Mouse (Mus musculus) midbrain, postnatal 0 days (tissue): Measurements from ENCODE around the gene Olfr544. TPM values are rescaled to one million over a fixed set of nuclear protein-coding genes. Genes with fewer than 3 reads are reported as not detected.
A peak's percentile ranks its signal among the peaks of the same experiment; 100 is the strongest.

Source experiments
- ATAC-seq: fragments of 200-750 bp; cut with Nextera tagmentation; 2 replicates; pipeline ENCODE4 v1.8.0; 2017; ENCODE audit warnings: moderate number of reproducible peaks, mild to moderate bottlenecking, moderate TSS enrichment, moderate library complexity; ENCODE audit not compliant: low FRiP score
- DNase-seq: peaks from one replicate; pipeline ENCODE4 v3.0.0-alpha.2; 2015; ENCODE audit warnings: low spot score
- H3K27ac ChIP-seq: fragments of 300-500 bp; sonication (generic); 2 replicates; pipeline ENCODE4 v1.5.1; 2014; ENCODE audit warnings: low read depth, mild to moderate bottlenecking, low read length, mixed read lengths
- H3K27me3 ChIP-seq: fragments of 300-500 bp; sonication (generic); 2 replicates; pipeline ENCODE4 v1.6.1; 2014; ENCODE audit warnings: low read length, control low read depth, mixed read lengths; ENCODE audit not compliant: insufficient read depth
- H3K36me3 ChIP-seq: fragments of 300-500 bp; sonication (generic); 2 replicates; pipeline ENCODE4 v1.6.1; 2014; ENCODE audit warnings: low read length, control low read depth, mixed read lengths; ENCODE audit not compliant: insufficient read depth
- H3K4me1 ChIP-seq: fragments of 300-500 bp; sonication (generic); 2 replicates; pipeline ENCODE4 v1.6.1; 2014; ENCODE audit warnings: mild to moderate bottlenecking, control low read depth, antibody characterized with exemption, low read length, mixed read lengths; ENCODE audit not compliant: insufficient read depth
- H3K4me2 ChIP-seq: fragments of 300-500 bp; sonication (generic); 2 replicates; pipeline ENCODE4 v1.6.1; 2014; ENCODE audit warnings: low read depth, mild to moderate bottlenecking, low read length, mixed read lengths; ENCODE audit not compliant: poor library complexity, severe bottlenecking
- H3K4me3 ChIP-seq: fragments of 300-500 bp; sonication (generic); 2 replicates; pipeline ENCODE4 v1.5.1; 2014; ENCODE audit warnings: low read depth, mild to moderate bottlenecking, low read length, moderate library complexity
- H3K9ac ChIP-seq: fragments of 300-500 bp; sonication (generic); replicated peaks from 2 replicates; pipeline ENCODE4 v1.6.1; 2014; ENCODE audit warnings: mild to moderate bottlenecking, low read length, moderate library complexity, mixed read lengths; ENCODE audit not compliant: poor library complexity, severe bottlenecking
- H3K9me3 ChIP-seq: fragments of 300-500 bp; sonication (generic); 2 replicates; pipeline ENCODE4 v1.6.1; 2016; ENCODE audit warnings: low read length, control low read depth
- CTCF ChIP-seq: IDR thresholded peaks from 2 replicates; pipeline ENCODE4 v1.5.1; 2016; ENCODE audit warnings: antibody characterized with exemption, mild to moderate bottlenecking
- WGBS: fragments of 180-500 bp; shearing (Covaris S2); extraction: QIAGEN DNeasy Blood & Tissue Kit; methylation state at CpG from one replicate; pipeline ENCODE4 v1.1.7; 2014; 5-methylcytosine and 5-hydroxymethylcytosine counted together
- polyA plus RNA-seq: library from polyadenylated mRNA; unstranded; fragments of >200 nt; fragmentation: Nextera tagmentation; extraction: Ambion mirVana; gene quantifications from 2 replicates; pipeline ENCODE4 v1.2.1, GENCODE M21; 2015
- total RNA-seq: library from RNA; depleted of rRNA; stranded (reverse); fragments of >200 nt; gene quantifications from 2 replicates; pipeline ENCODE4 v1.2.3, GENCODE M21; 2014; rRNA removed

Olfr544 gene
- total and polyA plus RNA-seq, 2 experiments from 2014 or later: 0.12 TPM; not detected in 1

DNA sequence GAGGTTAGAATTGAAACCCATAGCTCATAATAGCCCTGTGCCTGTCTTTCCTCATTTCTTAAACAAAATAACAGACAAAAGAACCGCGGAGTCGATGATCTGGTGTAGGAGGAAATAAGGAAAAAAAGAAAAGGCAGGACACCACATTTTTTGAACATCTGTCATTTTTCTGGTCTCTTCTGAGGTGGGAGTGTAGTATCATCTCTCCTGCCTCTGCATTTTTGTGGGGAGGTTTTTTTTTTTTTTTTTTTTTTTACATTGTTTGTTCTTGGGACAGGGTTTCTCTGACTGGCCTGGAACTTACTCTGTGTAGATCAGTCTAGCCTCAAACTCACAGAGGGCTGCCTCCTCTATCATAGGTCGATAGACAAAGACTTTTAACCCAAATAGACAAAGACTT is 45.7 kb downstream of the Olfr544 start:
- no peak for DNase-seq
- WGBS: 0% methylated on average over 4 of the region's 4 CpGs
- TF ChIP-seq CTCF: no peak
- Histone ChIP-seq H3K4me1 (no peaks in the 10 kb centered on the region), H3K36me3 (0 out of 2 replicates have a peak, but pooled peaks cover 3% of the 10 kb centered on the region), H3K9ac (peak overlapping the region; percentile 62), H3K9me3 (no peaks in the 10 kb centered on the region), H3K27ac (no peak overlapping the region), H3K4me2 (peak overlapping the region; percentile 78), H3K4me3 (peak overlapping the region; percentile 73), H3K27me3 (no peaks in the 10 kb centered on the region)
- no peak for ATAC-seq

GRCm38 (mm10) chr7:102441657-102442391 is 46.3 kb downstream of the Olfr544 start, which contains the start of gene Rrm1:
Rrm1 (plus strand) TSS chr7:102441695.
- no peaks in the 10 kb centered on the region for H3K4me1 ChIP-seq
- ATAC-seq (peak; percentile 100), DNase-seq (peak; percentile 99)
- peak within 1 kb of the TSS; percentile 38; the same call in 1 of the 2 replicates for H3K27ac ChIP-seq
- H3K9ac ChIP-seq: peak within 1 kb of the TSS; percentile 62
- H3K27me3 ChIP-seq: no peaks in the 10 kb centered on the region
- H3K9me3 ChIP-seq: no peaks in the 10 kb centered on the region
- 0 out of 2 replicates have a peak, but pooled peaks cover 3% of the 10 kb centered on the region for H3K36me3 ChIP-seq
- no peak for TF ChIP-seq CTCF
- peak within 1 kb of the TSS; percentile 78 for H3K4me2 ChIP-seq
- peak within 1 kb of the TSS; percentile 73 for H3K4me3 ChIP-seq
- under 1% methylated on average over 53 of the region's 56 CpGs for WGBS

- DNase-seq: no peak
- Histone ChIP-seq H3K9ac (0 out of 2 replicates have a peak overlapping the region, but pooled peaks have one; percentile 8), H3K9me3 (no peaks in the 10 kb centered on the region), H3K4me3 (peak overlapping the region; percentile 73), H3K4me2 (peak overlapping the region; percentile 32), H3K36me3 (peaks cover 7% of the 10 kb centered on the region; the same call in 1 of the 2 replicates), H3K27ac (peak overlapping the region; percentile 38; the same call in 1 of the 2 replicates), H3K4me1 (no peaks in the 10 kb centered on the region), H3K27me3 (no peaks in the 10 kb centered on the region)
- 55% methylated on average over 15 of the region's 15 CpGs for WGBS
- TF ChIP-seq CTCF: no peak
- ATAC-seq: no peak; the same call in 1 of the 2 replicates
Measured at GRCm38 (mm10) chr7:102440822-102441656, 47.1 kb downstream of the Olfr544 start.

DNA sequence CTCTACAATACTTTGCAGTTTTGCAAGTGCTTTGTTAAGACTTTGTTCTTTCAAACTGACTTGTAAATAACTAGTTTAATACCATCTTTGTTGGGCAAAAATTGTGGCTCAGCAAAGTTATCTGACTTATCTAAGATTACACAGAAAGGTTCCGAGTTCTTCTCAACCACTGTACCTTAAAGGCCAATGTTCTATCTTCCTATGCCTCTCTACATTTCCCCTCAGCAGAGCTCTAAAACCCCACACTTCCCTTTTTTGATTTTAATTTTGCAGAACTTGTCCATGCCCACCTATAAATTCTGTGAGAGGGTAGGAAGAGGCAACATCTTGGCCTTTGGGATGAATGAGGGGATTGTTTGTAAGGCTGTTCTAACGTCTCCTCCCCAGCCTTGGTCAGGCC is 53.8 kb downstream of the Olfr544 start:
- 80% methylated on average over 2 of the region's 2 CpGs for WGBS
- Histone ChIP-seq H3K9me3 (no peaks in the 10 kb centered on the region), H3K4me1 (no peaks in the 10 kb centered on the region), H3K9ac (no peak overlapping the region), H3K4me2 (no peak overlapping the region), H3K27me3 (no peaks in the 10 kb centered on the region), H3K4me3 (no peak overlapping the region), H3K27ac (no peak overlapping the region), H3K36me3 (peaks cover 24% of the 10 kb centered on the region)
- no peak for TF ChIP-seq CTCF
- DNase-seq (no peak), ATAC-seq (no peak)

Other genes with a start within 250 kb of the Olfr544 start
- gene Rhog, start 232.3 kb downstream of the Olfr544 start, total RNA-seq: 11.0 and 11.3 TPM in 2 replicates
- gene Rhog, start 232.3 kb downstream of the Olfr544 start, polyA plus RNA-seq: 15.8 and 17.2 TPM in 2 replicates
- gene Stim1, start 220.5 kb downstream of the Olfr544 start, total RNA-seq: 26.6 and 30.7 TPM in 2 replicates
- 15.4 and 17.1 TPM in 2 replicates for gene Stim1, start 220.5 kb downstream of the Olfr544 start, polyA plus RNA-seq
- 31.2 and 35.6 TPM in 2 replicates for gene Rrm1, start 46.6 kb downstream of the Olfr544 start, total RNA-seq
- gene Rrm1, start 46.6 kb downstream of the Olfr544 start, polyA plus RNA-seq: 25.0 and 26.1 TPM in 2 replicates
- gene Olfr543, start 6.6 kb downstream of the Olfr544 start, total RNA-seq: not detected in 2 replicates
- 0.29 and 0.38 TPM in 2 replicates for gene Olfr543, start 6.6 kb downstream of the Olfr544 start, polyA plus RNA-seq
- gene Olfr545, start 11.3 kb upstream of the Olfr544 start, total RNA-seq: not detected in 2 replicates
- 0.07 and 0.17 TPM in 2 replicates for gene Olfr545, start 11.3 kb upstream of the Olfr544 start, polyA plus RNA-seq
- gene Olfr547, start 46.4 kb upstream of the Olfr544 start, total RNA-seq: not detected in 2 replicates
- gene Olfr547, start 46.4 kb upstream of the Olfr544 start, polyA plus RNA-seq: not detected in 2 replicates
- not detected in 2 replicates for gene Olfr548-ps1, start 52.6 kb upstream of the Olfr544 start, total RNA-seq
- gene Olfr548-ps1, start 52.6 kb upstream of the Olfr544 start, polyA plus RNA-seq: not detected in 2 replicates
- not detected in 2 replicates for gene Olfr549, start 61.6 kb upstream of the Olfr544 start, total RNA-seq
- not detected in 2 replicates for gene Olfr549, start 61.6 kb upstream of the Olfr544 start, polyA plus RNA-seq
- gene Trim21, start 77.2 kb upstream of the Olfr544 start, total RNA-seq: 2.1 and 3.8 TPM in 2 replicates
- 0.27 and 0.42 TPM in 2 replicates for gene Trim21, start 77.2 kb upstream of the Olfr544 start, polyA plus RNA-seq
- gene Olfr550, start 83.1 kb upstream of the Olfr544 start, total RNA-seq: not detected in 2 replicates
- not detected in 2 replicates for gene Olfr550, start 83.1 kb upstream of the Olfr544 start, polyA plus RNA-seq
- gene Olfr551, start 103.6 kb upstream of the Olfr544 start, total RNA-seq: not detected in 2 replicates
- not detected in 2 replicates for gene Olfr551, start 103.6 kb upstream of the Olfr544 start, polyA plus RNA-seq
- not detected in 2 replicates for gene Olfr552, start 109.5 kb upstream of the Olfr544 start, total RNA-seq
- gene Olfr552, start 109.5 kb upstream of the Olfr544 start, polyA plus RNA-seq: not detected in 2 replicates
- gene Olfr553, start 129.9 kb upstream of the Olfr544 start, total RNA-seq: not detected in 2 replicates
- not detected in 2 replicates for gene Olfr553, start 129.9 kb upstream of the Olfr544 start, polyA plus RNA-seq
- not detected in 2 replicates for gene Olfr554, start 150.1 kb upstream of the Olfr544 start, total RNA-seq
- not detected in 2 replicates for gene Olfr554, start 150.1 kb upstream of the Olfr544 start, polyA plus RNA-seq
- not detected in 2 replicates for gene Olfr555, start 170.5 kb upstream of the Olfr544 start, total RNA-seq
- not detected in 2 replicates for gene Olfr555, start 170.5 kb upstream of the Olfr544 start, polyA plus RNA-seq
- gene Olfr556, start 176.6 kb upstream of the Olfr544 start, total RNA-seq: not detected in 2 replicates
- not detected in 2 replicates for gene Olfr556, start 176.6 kb upstream of the Olfr544 start, polyA plus RNA-seq
- gene Trim68, start 199.0 kb upstream of the Olfr544 start, total RNA-seq: 6.9 and 7.1 TPM in 2 replicates
- gene Trim68, start 199.0 kb upstream of the Olfr544 start, polyA plus RNA-seq: 4.9 and 5.7 TPM in 2 replicates
- gene Olfr557, start 207.6 kb upstream of the Olfr544 start, total RNA-seq: not detected in 2 replicates
- not detected in 2 replicates for gene Olfr557, start 207.6 kb upstream of the Olfr544 start, polyA plus RNA-seq
- 0.05 and 0.16 TPM in 2 replicates for gene Olfr558, start 213.9 kb upstream of the Olfr544 start, total RNA-seq
- gene Olfr558, start 213.9 kb upstream of the Olfr544 start, polyA plus RNA-seq: not detected in 2 replicates
- gene Olfr33, start 230.8 kb upstream of the Olfr544 start, total RNA-seq: not detected in 2 replicates
- gene Olfr33, start 230.8 kb upstream of the Olfr544 start, polyA plus RNA-seq: not detected in 2 replicates
- not detected in 2 replicates for gene Olfr559, start 239.2 kb upstream of the Olfr544 start, total RNA-seq
- gene Olfr559, start 239.2 kb upstream of the Olfr544 start, polyA plus RNA-seq: not detected in 2 replicates